Mouse (Mus musculus): Measurements from ENCODE around the gene Serpinb5.
"Not testable (repeated sequence)": the region's sequence is repeated elsewhere in the genome, so short reads cannot be mapped to it uniquely, and the experiment has no call there.

Gene Serpinb5

DNA sequence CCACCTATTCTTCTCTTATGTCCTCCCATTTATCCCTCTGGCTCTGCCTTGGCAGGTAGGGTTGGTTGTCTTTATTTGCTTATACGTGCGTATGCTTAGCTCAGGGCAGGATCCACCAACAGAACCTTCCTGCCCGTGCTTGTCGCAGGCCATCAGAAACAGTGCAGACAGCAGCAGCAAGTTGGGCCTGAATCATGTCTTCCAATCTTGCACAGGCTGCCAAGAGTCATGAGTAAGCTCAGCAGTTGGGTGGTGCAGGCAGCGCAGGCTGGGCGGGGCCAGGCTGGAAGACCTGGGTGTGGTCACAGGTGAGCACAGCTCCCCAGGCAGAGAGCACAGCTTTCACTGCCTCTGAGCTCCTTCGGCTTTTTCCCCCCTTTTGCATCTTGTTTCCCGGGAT, at the start of gene Serpinb5:
Serpinb5 (plus strand) TSS at position 327 of the 400 bp plus-strand sequence.
- DNase-seq (ENCODE audit: low read depth), result no peak

GRCm38 (mm10) chr1:106814864-106815263, 46.1 kb upstream of the Serpinb5 start:
- DNase-seq (ENCODE audit: low read depth), result no peak

DNA sequence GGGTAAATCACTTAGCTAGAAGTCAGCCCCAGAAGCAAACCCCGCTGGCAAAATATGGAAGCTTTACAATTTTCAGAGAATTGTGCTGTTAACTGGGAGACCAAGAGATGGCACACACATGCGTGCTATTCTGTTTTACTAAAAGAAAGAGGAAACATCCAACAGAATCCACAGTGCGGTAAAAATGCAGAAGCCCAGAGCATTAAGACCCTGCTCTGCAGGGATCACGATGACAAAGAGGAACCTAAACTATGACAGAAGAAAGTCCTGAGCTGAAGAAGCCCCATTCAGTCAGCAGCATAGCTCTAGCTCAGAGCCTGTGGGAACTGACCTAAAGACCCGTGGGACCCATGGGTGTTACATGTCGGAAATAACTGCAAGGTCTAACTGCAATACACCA, 45.7 kb upstream of the Serpinb5 start:
- no peak for DNase-seq (ENCODE audit: low read depth)

DNA sequence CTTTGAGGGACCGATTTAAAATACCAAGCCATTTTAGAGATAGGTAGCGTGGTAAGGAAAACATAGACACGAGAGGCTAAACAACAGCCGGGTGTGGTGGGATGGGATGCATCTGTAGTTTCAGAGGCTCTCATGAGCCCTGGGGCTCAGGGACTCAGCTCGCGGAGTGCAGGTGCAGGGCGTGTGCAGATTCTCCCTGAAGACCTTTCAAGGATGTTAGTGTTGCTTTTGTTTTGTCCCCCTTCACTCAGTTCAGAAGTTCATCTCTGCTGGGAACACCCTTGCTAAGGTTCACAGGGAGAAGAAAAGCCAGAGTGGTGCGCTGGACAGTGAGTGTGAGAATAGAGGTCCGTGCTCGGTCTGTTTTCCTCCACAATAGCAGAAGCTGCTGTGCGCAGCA, 44.2 kb upstream of the Serpinb5 start:
- no peak for DNase-seq (ENCODE audit: low read depth)

DNA sequence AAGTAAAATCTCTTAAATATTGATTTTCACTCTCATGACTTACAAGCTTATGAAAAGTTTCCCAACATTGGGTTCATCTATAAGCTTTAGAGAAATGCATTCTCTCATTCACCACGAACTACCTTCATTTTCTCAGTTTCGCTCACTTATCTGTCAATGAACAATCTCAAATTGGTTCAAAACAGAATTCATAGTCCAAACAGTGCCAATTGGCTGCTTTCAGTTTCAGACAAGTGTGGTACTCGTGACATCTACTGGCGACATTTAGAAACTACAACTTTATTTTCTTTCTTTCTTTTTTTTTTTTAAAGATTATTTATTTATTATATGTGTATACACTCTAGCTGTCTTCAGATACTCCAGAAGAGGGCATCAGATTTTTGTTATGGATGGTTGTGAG, 42.6 kb upstream of the Serpinb5 start:
- peak; percentile 76 for DNase-seq (ENCODE audit: low read depth)

DNA sequence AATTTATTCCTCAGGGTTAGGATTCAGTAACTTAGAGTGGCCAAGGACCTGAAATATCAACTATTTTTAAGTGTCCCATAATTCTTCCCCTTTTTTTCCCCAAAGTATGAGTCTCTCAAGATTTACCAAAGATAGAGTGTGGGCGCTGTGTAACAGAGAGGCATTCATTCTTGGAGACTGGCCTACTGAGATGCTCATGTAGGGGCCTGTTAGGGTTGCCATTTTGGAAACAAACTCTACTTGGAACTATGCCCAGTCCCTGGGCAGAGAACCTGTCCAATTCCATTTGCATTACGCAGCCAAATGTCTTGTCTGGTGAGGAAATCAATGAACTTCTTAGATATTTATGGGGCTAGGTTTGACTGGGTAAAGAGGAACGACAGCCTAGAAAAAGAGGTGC, 38.7 kb upstream of the Serpinb5 start:
- no peak for DNase-seq (ENCODE audit: low read depth)

DNA sequence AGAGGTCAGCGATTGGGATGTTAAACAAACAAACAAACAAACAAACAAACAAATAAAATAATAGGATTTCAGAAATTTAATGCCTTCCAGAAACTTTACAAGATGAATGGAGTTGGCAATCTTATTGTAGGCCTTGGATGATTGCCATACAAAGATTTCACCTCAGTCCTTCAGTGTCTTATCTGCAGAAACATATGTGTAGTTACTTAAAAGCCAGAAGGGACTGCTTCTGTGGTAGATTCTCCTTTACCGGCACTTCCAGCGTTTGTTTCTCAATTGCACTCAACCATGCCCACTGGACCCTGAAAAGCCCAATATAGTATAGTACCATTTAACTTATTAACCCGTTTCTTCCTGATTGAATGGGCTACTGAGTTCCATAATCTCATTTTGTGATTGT, 32.2 kb upstream of the Serpinb5 start:
- DNase-seq (ENCODE audit: low read depth), result no peak

DNA sequence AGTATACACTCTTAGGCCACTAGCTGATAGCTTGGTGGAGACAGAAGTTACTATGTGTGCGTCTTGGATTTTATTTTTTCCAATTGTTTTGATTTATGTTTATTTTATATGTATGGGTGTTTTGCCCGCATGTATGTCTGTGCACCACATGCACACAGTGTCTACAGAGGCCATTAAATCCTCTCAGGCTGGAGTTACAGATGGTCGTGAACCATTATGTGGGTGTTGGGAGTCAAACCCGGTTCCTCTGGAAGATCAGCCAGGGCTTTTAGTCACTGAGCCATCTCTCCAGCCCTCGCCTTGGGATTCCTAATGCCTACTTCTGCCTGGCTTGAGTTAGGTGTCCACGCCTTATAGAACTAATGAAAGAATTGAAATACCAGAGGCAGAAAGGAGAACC, 4.6 kb downstream of the Serpinb5 start:
- DNase-seq (ENCODE audit: low read depth), result no peak

DNA sequence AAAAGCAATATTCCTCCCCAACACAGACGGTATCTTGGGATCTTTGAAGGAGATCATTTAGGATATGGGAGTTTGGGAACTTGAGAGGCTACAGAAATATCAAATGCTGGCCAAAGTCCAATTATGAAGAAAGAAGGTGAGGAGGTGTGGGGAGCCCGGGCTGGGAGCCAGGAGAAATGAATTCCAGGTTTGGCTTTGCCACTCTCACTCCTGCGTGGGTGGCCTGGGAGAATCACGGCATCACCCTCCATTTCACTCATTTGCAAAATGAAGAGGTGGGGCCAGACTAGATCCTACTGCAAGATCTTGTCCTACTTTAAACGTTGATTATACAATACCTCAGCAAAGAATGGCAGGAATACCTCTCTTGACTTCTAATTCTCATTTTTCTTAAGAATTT, 5.1 kb downstream of the Serpinb5 start:
- DNase-seq (ENCODE audit: low read depth), result no peak

DNA sequence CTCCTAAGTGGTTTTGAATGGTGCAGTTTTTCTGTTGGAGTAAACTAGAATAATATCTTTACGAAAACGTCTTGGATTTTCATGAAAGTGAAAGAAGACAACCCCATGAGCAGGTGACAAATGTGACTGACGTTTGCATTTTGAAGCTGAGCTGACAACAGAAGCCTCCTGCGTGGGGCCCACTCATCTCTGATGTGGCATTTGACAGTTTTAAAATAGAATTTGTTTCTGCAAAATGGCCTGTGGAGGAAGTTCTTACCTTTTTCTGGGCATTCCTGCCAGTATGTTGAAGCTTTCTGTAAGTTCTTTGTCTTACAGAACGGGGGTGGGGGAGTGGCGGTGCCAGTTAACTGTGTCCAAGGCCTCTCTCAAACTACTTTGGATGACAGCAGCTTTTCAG, 5.8 kb downstream of the Serpinb5 start:
- peak; percentile 74 for DNase-seq (ENCODE audit: low read depth)

DNA sequence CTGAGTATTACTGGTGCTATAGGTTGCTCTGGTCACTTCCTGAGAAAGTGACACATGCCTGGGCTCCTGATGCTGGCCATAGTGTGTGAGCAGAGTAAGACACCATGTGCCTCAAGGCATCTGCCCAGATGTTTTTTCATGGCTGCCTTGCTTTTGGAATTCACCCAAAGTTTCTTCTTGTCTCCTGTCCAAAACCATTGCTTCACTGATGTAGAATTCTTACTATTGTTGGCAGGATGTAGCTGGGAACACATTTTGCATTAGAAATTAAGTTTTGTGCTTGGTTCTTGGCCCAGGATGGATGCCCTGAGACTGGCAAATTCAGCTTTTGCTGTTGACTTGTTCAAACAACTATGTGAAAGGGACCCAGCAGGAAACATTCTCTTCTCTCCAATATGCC, 9.0 kb downstream of the Serpinb5 start:
- no peak for DNase-seq (ENCODE audit: low read depth)

DNA sequence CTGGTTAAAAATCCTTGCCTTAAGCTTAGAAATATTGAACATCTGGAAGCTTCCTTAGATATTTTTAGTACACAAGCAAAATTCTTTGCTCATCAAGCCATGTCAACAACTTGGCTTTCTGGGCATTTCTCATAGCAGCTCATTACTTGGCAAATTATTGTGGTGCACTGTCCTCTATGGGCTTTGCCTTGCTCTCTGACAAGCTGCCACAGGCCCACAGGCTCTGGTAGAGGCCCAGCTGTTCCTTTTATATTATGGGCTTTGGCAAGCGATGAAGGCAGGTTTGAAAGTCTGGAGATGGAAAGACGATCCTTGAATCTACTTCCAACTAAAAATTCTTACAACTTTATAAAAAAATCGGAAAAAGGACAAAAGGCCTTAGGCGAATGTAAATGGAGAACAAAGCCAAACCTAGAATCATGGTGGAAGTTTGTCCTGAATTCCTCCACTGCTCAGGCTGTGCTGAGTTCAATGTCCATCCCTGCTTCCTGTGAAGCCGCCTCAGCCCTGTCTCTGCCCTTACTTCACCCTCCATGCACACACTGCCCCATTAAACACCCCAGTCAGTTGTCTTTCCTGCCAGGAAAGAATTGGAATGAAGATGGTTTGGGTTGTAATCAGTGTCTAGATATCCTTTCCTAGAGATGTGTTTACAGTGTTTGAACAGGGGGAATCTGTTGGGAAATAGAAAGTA, 14.4 kb downstream of the Serpinb5 start:
- no peak for DNase-seq (ENCODE audit: low read depth)

- no peak for DNase-seq (ENCODE audit: low read depth)
Measured at GRCm38 (mm10) chr1:106876147-106876546, 15.2 kb downstream of the Serpinb5 start.

DNA sequence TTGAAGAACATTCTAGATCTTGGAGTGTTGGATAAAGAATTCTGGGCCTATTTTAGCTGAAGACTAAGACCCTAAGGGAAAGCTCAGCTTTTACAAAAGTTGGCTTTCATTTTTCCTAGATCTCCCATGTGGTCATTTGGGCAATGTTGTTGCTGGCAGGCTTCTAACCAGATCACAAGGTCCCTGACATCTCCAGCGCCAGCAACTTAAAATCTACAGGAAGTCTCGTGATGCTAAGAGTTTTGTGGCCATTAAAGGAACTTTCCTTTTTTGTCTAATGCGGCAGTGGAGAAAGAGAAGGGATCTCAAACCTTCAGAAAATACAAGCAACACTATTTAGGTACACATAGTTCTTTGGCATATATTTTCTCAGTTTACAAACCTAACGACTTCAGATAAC, 21.8 kb downstream of the Serpinb5 start:
- no peak for DNase-seq (ENCODE audit: low read depth)

DNA sequence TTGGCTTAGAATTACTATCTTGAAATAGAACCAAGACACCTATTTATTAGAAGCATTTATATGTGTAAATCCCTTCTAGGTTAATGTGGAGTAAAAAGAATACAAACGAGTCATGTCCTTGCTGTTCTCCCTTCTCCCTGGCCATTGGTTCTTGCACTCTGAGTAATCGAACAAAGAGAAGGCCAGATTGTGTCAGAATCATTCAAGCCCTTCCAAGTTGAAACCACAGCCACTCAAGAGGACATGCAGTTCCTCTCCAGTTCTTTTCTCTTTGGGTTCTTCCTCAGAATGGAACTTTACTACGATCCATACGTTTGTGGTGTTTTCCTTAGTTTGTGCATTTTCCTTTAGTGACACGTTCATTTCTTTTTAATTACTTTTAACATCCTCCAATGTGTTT, 22.4 kb downstream of the Serpinb5 start:
- DNase-seq (ENCODE audit: low read depth), result no peak

GRCm38 (mm10) chr1:106883812-106884211, 22.8 kb downstream of the Serpinb5 start:
- peak; percentile 66 for DNase-seq (ENCODE audit: low read depth)

- not testable (repeated sequence) for DNase-seq (ENCODE audit: low read depth)
Measured at GRCm38 (mm10) chr1:106895142-106895541, 34.2 kb downstream of the Serpinb5 start.

DNA sequence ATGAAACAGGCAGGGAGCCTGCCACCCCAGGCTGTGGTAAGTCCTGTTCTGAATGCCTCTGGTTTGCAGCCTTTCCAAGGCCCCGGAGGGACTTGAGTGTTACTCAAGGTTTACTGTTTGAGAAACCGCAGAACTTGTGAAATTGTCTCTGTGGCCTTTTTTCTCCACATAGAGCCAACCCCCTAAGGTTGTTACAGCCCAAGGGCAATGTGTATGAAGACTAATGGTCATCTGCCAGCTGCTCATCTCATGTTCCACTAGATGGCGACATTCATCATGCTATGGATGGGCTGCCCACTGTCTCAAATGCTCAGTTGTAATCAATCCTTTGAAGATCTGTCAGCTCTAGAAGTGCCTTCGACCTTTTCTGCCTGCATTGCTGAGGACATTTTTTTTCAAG, 40.4 kb downstream of the Serpinb5 start:
- no peak for DNase-seq (ENCODE audit: low read depth)

DNA sequence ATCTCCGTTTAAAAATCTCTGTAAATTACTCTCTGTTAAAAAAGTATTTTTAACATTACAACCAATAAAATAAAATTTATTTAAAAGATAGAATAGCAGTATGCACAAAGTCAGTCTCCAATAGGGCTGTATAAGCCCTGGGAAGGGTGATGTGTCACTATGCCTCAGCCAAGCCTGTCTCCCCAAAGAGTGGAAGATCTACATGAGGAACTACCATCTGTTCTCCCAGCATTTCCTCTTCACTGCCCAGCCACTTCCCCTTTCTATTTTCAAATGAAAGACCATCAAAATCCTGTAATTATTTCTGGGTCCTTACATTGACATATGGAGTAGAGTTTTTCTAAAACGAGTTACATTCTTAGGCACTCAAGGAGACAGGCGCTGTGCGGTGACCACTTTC, 71.0 kb downstream of the Serpinb5 start:
- no peak for DNase-seq (ENCODE audit: low read depth)
